Mouse (Mus musculus): ENCODE results near the gene Hamp2. TPM values are rescaled to one million over a fixed set of nuclear protein-coding genes. Genes with fewer than 3 reads are reported as not detected.
"Not testable (repeated sequence)": the region's sequence is repeated elsewhere in the genome, so short reads cannot be mapped to it uniquely, and the experiment has no call there.

Hamp2 gene
- polyA plus RNA-seq, 1 experiment from 2014 or later: not detected

GRCm38 (mm10) chr7:30945876-30946275 lies 21.4 kb upstream of the Hamp2 start:
- H3K4me1 ChIP-seq: no peaks in the 10 kb centered on the region
- H3K27me3 ChIP-seq (replicated peaks; ENCODE audit: low read depth, poor library complexity, severe bottlenecking): no peaks in the 10 kb centered on the region
- WGBS: 95% methylated on average over 7 of the region's 7 CpGs
- H3K27ac ChIP-seq (replicated peaks): no peak overlapping the region
- no peaks in the 10 kb centered on the region for H3K9me3 ChIP-seq
- no peak overlapping the region for H3K4me3 ChIP-seq
- peaks cover 47% of the 10 kb centered on the region for H3K36me3 ChIP-seq (replicated peaks)
- DNase-seq (ENCODE audit: low spot score): no peak

DNA sequence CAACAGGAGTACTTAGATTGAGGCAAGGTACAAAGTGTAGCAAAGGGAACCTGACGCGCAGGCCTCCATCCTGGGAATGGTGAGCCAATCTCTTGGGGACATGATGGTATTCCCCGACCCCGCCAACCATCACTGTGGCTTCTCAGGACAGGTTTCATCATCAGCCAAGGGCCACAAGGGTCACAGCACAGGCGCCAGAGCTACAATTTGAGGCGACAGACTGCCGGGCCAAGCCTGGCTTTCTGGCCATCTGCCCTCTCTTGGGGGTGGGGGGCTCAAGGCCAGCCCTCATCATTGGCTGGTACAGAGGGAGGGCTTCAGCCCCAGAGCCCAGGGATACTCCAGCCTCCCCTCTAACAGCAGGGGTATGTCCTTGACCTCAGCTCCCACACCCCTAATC lies 21.0 kb upstream of the Hamp2 start:
- peaks cover 43% of the 10 kb centered on the region for H3K36me3 ChIP-seq (replicated peaks)
- not testable (repeated sequence) for H3K4me3 ChIP-seq; DNase-seq (ENCODE audit: low spot score); H3K27me3 ChIP-seq (replicated peaks; ENCODE audit: low read depth, poor library complexity, severe bottlenecking); H3K4me1 ChIP-seq; H3K9me3 ChIP-seq; H3K27ac ChIP-seq (replicated peaks)
- WGBS: 90% methylated on average over 7 of the region's 7 CpGs

GRCm38 (mm10) chr7:30944706-30945105 lies 20.2 kb upstream of the Hamp2 start:
- DNase-seq (ENCODE audit: low spot score); H3K4me3 ChIP-seq; H3K9me3 ChIP-seq; H3K27me3 ChIP-seq (replicated peaks; ENCODE audit: low read depth, poor library complexity, severe bottlenecking); H3K4me1 ChIP-seq; H3K27ac ChIP-seq (replicated peaks): not testable (repeated sequence)
- 74% methylated on average over 2 of the region's 2 CpGs for WGBS
- H3K36me3 ChIP-seq (replicated peaks): peaks cover 36% of the 10 kb centered on the region

DNA sequence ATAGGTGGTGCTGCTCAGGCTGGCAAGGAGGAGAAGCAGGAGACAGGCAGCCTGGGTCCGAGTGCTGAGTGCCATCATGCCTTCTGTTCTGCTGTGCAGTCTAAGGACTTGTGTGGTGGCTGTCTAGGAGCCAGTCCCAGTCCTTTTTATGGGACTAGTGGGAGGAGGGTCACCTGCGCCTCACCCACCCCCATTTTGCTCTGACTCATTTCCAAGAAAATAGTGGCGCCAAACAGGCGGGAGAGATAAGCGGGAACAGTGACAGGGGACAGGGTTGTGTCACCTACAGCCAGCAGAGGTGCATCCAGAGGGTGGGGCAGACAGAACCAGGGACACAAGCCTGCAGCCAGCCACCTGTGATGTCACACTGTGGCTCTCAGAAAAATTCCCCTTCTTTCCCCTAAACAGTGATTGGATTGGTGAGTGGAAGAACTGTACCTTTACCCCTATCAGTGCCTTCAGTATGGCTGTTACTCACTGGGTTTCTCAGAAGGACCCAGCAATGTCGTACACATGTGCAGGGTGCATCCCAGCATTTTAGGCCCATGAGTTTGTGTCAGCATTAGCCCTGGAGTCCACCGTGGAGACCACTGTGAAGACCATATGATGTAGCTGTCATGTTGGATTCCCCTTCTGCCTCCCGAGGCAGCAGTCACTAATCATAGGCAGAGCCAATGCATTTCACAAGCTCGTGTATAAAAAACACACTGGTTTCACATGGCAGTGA lies 19.6 kb upstream of the Hamp2 start, which contains the start of gene Hamp:
Hamp (minus strand) TSS at position 124 of the 727 bp plus-strand sequence.
- Histone ChIP-seq H3K4me1 (no peaks in the 10 kb centered on the region), H3K9me3 (no peaks in the 10 kb centered on the region), H3K27me3 (replicated peaks; ENCODE audit: low read depth, poor library complexity, severe bottlenecking) (no peaks in the 10 kb centered on the region), H3K36me3 (replicated peaks) (peaks cover 30% of the 10 kb centered on the region), H3K27ac (replicated peaks) (no peak within 1 kb of the TSS), H3K4me3 (no peak within 1 kb of the TSS)
- 69% methylated on average over 9 of the region's 9 CpGs for WGBS
- DNase-seq (ENCODE audit: low spot score): no peak

DNA sequence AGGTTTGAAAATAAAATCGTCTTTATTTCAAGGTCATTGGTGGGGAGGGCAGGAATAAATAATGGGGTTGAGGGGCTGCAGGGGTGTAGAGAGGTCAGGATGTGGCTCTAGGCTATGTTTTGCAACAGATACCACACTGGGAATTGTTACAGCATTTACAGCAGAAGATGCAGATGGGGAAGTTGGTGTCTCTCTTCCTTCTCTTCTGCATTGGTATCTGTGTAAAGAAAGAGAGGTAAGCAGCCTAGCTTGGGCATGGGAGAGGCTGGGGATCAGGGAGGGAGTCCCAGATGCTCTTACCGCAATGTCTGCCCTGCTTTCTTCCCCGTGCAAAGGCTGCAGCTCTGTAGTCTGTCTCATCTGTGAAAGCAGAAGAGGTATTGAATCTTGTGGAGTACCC lies 17.9 kb upstream of the Hamp2 start:
- H3K9me3 ChIP-seq; DNase-seq (ENCODE audit: low spot score); H3K4me1 ChIP-seq; H3K27me3 ChIP-seq (replicated peaks; ENCODE audit: low read depth, poor library complexity, severe bottlenecking); H3K4me3 ChIP-seq; H3K27ac ChIP-seq (replicated peaks): not testable (repeated sequence)
- 48% methylated on average over 3 of the region's 3 CpGs for WGBS
- peaks cover 19% of the 10 kb centered on the region for H3K36me3 ChIP-seq (replicated peaks)

GRCm38 (mm10) chr7:30940070-30940469 lies 15.6 kb upstream of the Hamp2 start:
- H3K4me3 ChIP-seq; H3K4me1 ChIP-seq; H3K27me3 ChIP-seq (replicated peaks; ENCODE audit: low read depth, poor library complexity, severe bottlenecking); H3K9me3 ChIP-seq; H3K36me3 ChIP-seq (replicated peaks); H3K27ac ChIP-seq (replicated peaks); DNase-seq (ENCODE audit: low spot score): not testable (repeated sequence)
- 91% methylated on average over 1 of the region's 1 CpGs for WGBS

- not testable (repeated sequence) for H3K27me3 ChIP-seq (replicated peaks; ENCODE audit: low read depth, poor library complexity, severe bottlenecking); H3K27ac ChIP-seq (replicated peaks); H3K36me3 ChIP-seq (replicated peaks); H3K4me1 ChIP-seq; H3K4me3 ChIP-seq; DNase-seq (ENCODE audit: low spot score); H3K9me3 ChIP-seq
- WGBS: 67% methylated on average over 6 of the region's 6 CpGs
These were observed 11.1 kb upstream of the Hamp2 start for GRCm38 (mm10) chr7:30935422-30936099.

GRCm38 (mm10) chr7:30924071-30924470 lies 410 bp downstream of the Hamp2 start:
- H3K9me3 ChIP-seq: no peaks in the 10 kb centered on the region
- H3K4me3 ChIP-seq: no peak overlapping the region
- H3K36me3 ChIP-seq (replicated peaks): no peaks in the 10 kb centered on the region
- DNase-seq (ENCODE audit: low spot score): no peak
- H3K4me1 ChIP-seq: no peaks in the 10 kb centered on the region
- H3K27ac ChIP-seq (replicated peaks): no peak overlapping the region
- no peaks in the 10 kb centered on the region for H3K27me3 ChIP-seq (replicated peaks; ENCODE audit: low read depth, poor library complexity, severe bottlenecking)
- 62% methylated on average over 3 of the region's 3 CpGs for WGBS

DNA sequence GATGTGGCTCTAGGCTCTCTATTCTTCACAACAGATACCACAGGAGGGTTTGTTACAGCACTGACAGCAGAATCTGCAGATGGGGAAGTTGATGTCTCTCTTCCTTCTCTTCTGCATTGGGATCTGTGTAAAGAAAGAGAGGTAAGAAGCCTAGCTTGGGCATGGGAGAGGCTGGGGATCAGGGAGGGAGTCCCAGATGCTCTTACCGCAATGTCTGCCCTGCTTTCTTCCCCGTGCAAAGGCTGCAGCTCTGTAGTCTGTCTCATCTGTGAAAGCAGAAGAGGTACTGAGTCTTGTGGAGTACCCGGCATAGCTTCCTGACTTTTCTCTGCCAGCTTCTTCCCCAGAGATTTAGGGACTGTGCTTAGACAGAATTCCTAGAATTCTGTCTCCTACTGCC lies 2.0 kb downstream of the Hamp2 start:
- not testable (repeated sequence) for H3K4me1 ChIP-seq; H3K36me3 ChIP-seq (replicated peaks); H3K4me3 ChIP-seq; DNase-seq (ENCODE audit: low spot score); H3K9me3 ChIP-seq; H3K27me3 ChIP-seq (replicated peaks; ENCODE audit: low read depth, poor library complexity, severe bottlenecking); H3K27ac ChIP-seq (replicated peaks)
- WGBS: 35% methylated on average over 3 of the region's 3 CpGs

DNA sequence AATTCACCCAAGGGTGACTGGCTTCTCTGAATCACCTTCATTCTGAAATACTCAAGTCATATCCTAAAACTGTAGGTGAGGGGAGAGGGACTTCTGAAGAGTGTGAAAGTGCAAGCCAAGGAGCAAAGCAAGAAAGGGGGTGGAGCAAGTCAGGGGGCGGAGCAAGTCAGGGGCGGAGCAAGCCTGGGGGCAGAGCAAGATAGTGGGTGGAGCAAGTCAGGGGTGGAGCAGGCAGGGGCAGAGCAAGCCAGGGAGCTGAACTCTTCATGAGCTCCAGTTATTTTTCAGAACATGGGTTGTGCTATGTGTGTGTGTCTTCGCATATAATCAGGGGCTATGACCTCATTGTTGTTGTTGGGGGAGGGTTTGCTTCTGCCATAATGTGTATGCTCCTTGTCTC lies 4.3 kb downstream of the Hamp2 start:
- 67% methylated on average over 3 of the region's 3 CpGs for WGBS
- DNase-seq (ENCODE audit: low spot score): no peak
- Histone ChIP-seq H3K27ac (replicated peaks) (no peak overlapping the region), H3K4me1 (peaks cover 9% of the 10 kb centered on the region), H3K36me3 (replicated peaks) (no peaks in the 10 kb centered on the region), H3K9me3 (no peaks in the 10 kb centered on the region), H3K4me3 (no peak overlapping the region), H3K27me3 (replicated peaks; ENCODE audit: low read depth, poor library complexity, severe bottlenecking) (no peaks in the 10 kb centered on the region)

GRCm38 (mm10) chr7:30917219-30917618 lies 7.3 kb downstream of the Hamp2 start:
- Histone ChIP-seq H3K4me3 (no peak overlapping the region), H3K36me3 (replicated peaks) (no peaks in the 10 kb centered on the region), H3K27ac (replicated peaks) (no peak overlapping the region), H3K4me1 (peaks cover 15% of the 10 kb centered on the region), H3K9me3 (no peaks in the 10 kb centered on the region), H3K27me3 (replicated peaks; ENCODE audit: low read depth, poor library complexity, severe bottlenecking) (no peaks in the 10 kb centered on the region)
- 58% methylated on average over 4 of the region's 4 CpGs for WGBS
- no peak for DNase-seq (ENCODE audit: low spot score)

DNA sequence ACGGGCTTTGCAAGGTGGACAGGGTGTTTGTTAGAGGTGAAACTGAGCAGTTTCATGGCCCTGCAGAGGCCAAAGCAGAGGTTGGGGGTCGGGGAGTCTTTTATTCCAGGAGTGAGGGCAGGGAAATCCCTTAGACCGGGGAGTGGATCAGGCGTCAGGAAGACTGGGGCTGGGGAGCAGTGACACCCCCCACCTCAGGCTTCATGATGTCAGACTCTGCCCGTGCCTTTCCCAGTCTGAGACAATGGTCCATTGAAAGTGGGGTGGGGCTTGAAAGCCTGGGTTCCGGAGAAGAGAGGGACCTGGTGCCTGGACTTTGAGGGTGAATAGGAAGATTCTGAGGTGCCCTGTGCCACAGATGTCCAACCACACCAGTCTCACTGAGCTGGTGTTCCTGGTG lies 7.8 kb downstream of the Hamp2 start:
- Histone ChIP-seq H3K4me3 (no peak overlapping the region), H3K27ac (replicated peaks) (no peak overlapping the region), H3K9me3 (no peaks in the 10 kb centered on the region), H3K4me1 (peaks cover 15% of the 10 kb centered on the region), H3K27me3 (replicated peaks; ENCODE audit: low read depth, poor library complexity, severe bottlenecking) (no peaks in the 10 kb centered on the region), H3K36me3 (replicated peaks) (no peaks in the 10 kb centered on the region)
- 24% methylated on average over 6 of the region's 6 CpGs for WGBS
- DNase-seq (ENCODE audit: low spot score): no peak

DNA sequence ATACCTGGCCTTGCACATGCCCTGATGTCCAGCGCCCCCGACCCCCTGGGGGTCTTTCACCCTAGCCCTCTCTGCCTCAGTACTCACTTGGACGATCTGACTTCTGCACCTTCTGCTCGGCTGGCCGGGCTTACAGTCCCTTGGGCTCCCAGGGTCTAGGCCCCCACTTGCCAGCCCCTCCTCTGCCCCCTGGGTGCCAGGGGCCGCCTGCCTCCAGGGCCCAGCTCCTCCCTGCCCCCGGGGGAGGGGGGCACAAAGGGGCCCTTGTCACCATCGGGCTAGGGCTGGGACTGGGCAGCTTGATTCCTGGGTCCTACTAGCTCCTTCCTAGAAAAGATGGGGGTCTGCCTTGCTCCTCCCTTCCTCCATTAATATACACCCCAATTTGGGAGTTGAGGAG lies 9.7 kb downstream of the Hamp2 start, which contains the start of gene Mag:
Mag (minus strand) TSS at position 142 of the 400 bp plus-strand sequence.
- DNase-seq (ENCODE audit: low spot score): no peak
- no peak within 1 kb of the TSS for H3K27ac ChIP-seq (replicated peaks)
- H3K27me3 ChIP-seq (replicated peaks; ENCODE audit: low read depth, poor library complexity, severe bottlenecking): no peaks in the 10 kb centered on the region
- no peaks in the 10 kb centered on the region for H3K9me3 ChIP-seq
- 74% methylated on average over 8 of the region's 8 CpGs for WGBS
- peaks cover 15% of the 10 kb centered on the region for H3K4me1 ChIP-seq
- no peaks in the 10 kb centered on the region for H3K36me3 ChIP-seq (replicated peaks)
- no peak within 1 kb of the TSS for H3K4me3 ChIP-seq
